Mouse (Mus musculus) forebrain, embryonic 16.5 days (tissue): ENCODE measurements around the gene Atp8b5. TPM values are rescaled to one million over a fixed set of nuclear protein-coding genes. Genes with fewer than 3 reads are reported as not detected.

ENCODE experiments used
- ATAC-seq: fragments of 200-750 bp; cut with Nextera tagmentation; 2 replicates; pipeline ENCODE4 v1.8.0; 2017; ENCODE audit warnings: mild to moderate bottlenecking, moderate library complexity
- H3K27ac ChIP-seq: fragments of 300-500 bp; sonication (generic); 2 replicates; pipeline ENCODE4 v1.5.1; 2014; ENCODE audit warnings: low read length, control low read depth
- H3K27me3 ChIP-seq: fragments of 300-500 bp; sonication (generic); replicated peaks from 2 replicates; pipeline ENCODE4 v1.6.1; 2014; ENCODE audit warnings: low read length; ENCODE audit not compliant: control insufficient read depth, insufficient read depth
- H3K36me3 ChIP-seq: fragments of 300-500 bp; sonication (generic); 2 replicates; pipeline ENCODE4 v1.6.1; 2014; ENCODE audit not compliant: control insufficient read depth, insufficient read depth
- H3K4me1 ChIP-seq: fragments of 300-500 bp; sonication (generic); replicated peaks from 2 replicates; pipeline ENCODE4 v1.6.1; 2014; ENCODE audit warnings: low read length; ENCODE audit not compliant: control insufficient read depth, insufficient read depth
- H3K4me2 ChIP-seq: fragments of 300-500 bp; sonication (generic); 2 replicates; pipeline ENCODE4 v1.6.1; 2014; ENCODE audit warnings: mild to moderate bottlenecking, low read length, control low read depth
- H3K4me3 ChIP-seq: fragments of 300-500 bp; sonication (generic); replicated peaks from 2 replicates; pipeline ENCODE4 v1.5.1; 2014; ENCODE audit warnings: mild to moderate bottlenecking, low read length, control low read depth
- H3K9ac ChIP-seq: fragments of 300-500 bp; sonication (generic); replicated peaks from 2 replicates; pipeline ENCODE4 v1.6.1; 2014; ENCODE audit warnings: low read depth, low read length, control low read depth
- H3K9me3 ChIP-seq: fragments of 300-500 bp; sonication (generic); 2 replicates; pipeline ENCODE4 v1.6.1; 2016; ENCODE audit warnings: low read length; ENCODE audit not compliant: control insufficient read depth
- WGBS: fragments of 180-500 bp; shearing (Covaris S2); extraction: QIAGEN DNeasy Blood & Tissue Kit; methylation state at CpG from one replicate; pipeline ENCODE4 v1.1.7; 2014; 5-methylcytosine and 5-hydroxymethylcytosine counted together
- polyA plus RNA-seq: library from polyadenylated mRNA; unstranded; fragments of >200 nt; fragmentation: Nextera tagmentation; extraction: Ambion mirVana; gene quantifications from 2 replicates; pipeline ENCODE4 v1.2.1, GENCODE M21; 2015

The Atp8b5 gene
- polyA plus RNA-seq, 1 experiment from 2014 or later: 0.63 TPM

DNA sequence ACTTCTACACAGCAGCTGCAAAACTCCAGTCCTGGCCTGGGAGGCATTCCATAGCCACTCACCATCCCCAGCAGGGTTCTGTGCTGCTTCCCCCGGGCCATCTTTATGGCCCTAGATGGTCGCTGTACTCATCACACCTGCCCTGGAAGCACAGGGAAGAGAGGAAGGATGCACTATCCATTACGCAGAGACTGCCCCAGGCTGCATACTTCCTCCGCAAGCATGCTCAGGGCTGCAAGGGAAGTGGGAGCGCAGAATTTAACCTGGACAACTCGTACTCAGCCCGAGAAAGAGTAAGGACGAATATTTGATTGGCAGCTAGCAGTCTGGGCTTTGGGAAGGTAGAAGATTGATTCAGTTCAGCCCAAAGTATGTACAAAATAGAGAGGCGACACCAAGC is 128.9 kb downstream of the Atp8b5 start:
- Histone ChIP-seq H3K9ac (no peak overlapping the region), H3K4me3 (no peak overlapping the region), H3K9me3 (no peaks in the 10 kb centered on the region), H3K27ac (no peak overlapping the region), H3K27me3 (no peaks in the 10 kb centered on the region), H3K36me3 (no peaks in the 10 kb centered on the region), H3K4me1 (peaks cover 8% of the 10 kb centered on the region), H3K4me2 (no peak overlapping the region)
- WGBS: 82% methylated on average over 9 of the region's 9 CpGs
- ATAC-seq: no peak

DNA sequence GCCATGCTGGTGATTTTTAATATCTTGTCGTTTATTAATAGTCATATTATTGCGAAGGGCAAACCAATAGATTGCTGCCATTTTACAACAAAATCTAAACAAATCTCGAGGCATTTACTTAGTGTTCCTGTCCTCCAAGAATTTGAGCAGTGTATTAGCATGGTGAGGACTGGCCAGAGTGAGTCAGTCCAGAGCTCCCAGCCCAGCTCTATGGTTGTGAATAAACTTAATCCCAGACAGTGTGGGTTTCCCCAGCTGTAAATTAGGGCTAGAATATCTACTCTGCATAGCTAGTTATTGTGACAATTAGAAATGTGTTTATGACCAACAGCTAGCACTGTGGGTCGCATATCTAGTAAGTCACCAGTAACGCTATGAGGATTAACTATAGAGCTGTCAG is 129.4 kb downstream of the Atp8b5 start:
- Histone ChIP-seq H3K27me3 (no peaks in the 10 kb centered on the region), H3K4me3 (no peak overlapping the region), H3K4me1 (peaks cover 10% of the 10 kb centered on the region), H3K9me3 (no peaks in the 10 kb centered on the region), H3K9ac (no peak overlapping the region), H3K27ac (no peak overlapping the region), H3K4me2 (no peak overlapping the region), H3K36me3 (no peaks in the 10 kb centered on the region)
- no peak for ATAC-seq
- WGBS: 89% methylated on average over 5 of the region's 5 CpGs

DNA sequence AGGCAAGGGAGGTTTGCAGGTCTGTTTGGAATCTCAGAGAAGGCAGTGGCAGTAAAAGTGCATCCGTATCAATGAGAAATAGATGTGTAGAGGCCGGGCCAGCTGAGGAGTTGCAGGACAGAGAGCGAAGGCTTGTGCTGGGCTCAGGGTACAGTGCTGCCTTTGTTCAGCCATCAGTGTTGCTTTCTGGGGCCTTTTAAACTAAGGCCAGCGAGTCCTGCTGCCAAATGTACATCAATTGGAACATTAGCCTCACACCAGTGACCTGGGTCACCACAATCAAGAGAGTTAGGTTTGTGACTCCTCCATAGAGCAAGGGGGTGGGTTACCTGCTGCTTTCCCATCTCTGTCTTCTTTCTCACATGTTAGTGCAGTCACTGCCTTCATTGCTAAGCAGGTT is 131.1 kb downstream of the Atp8b5 start:
- Histone ChIP-seq H3K27me3 (no peaks in the 10 kb centered on the region), H3K9me3 (no peaks in the 10 kb centered on the region), H3K4me1 (peaks cover 10% of the 10 kb centered on the region), H3K36me3 (no peaks in the 10 kb centered on the region), H3K4me3 (no peak overlapping the region), H3K27ac (no peak overlapping the region), H3K9ac (no peak overlapping the region), H3K4me2 (no peak overlapping the region)
- no peak for ATAC-seq
- 45% methylated on average over 4 of the region's 4 CpGs for WGBS

DNA sequence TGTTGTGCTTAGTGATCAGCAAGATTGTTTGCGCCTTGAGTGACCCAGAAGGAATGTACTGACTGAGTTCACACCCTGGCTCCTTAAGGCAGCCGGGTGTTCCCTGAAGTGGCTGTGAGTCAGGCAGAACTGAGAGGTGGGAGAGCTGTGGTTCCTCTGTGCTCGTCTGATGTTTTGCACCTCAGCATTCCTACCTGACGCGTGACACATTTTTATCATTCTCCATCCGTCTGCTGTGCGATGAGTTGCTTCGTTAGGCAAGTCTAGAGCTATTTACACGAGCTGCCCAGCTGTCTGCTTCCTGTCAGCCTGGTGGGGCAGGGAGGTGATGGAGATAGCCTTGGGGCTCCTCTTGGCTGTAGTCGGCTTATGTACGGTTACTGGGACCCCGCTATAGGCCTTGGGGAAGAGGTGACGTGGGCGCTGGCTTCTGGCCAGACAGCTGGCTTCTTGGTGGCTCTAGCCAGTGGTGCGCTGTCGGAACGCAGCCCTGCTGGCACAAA is 131.9 kb downstream of the Atp8b5 start:
- Histone ChIP-seq H3K27ac (no peak overlapping the region), H3K4me1 (peaks cover 10% of the 10 kb centered on the region), H3K9me3 (no peaks in the 10 kb centered on the region), H3K36me3 (no peaks in the 10 kb centered on the region), H3K4me3 (no peak overlapping the region), H3K4me2 (no peak overlapping the region), H3K9ac (no peak overlapping the region), H3K27me3 (no peaks in the 10 kb centered on the region)
- ATAC-seq: peak; percentile 68; the same call in 1 of the 2 replicates
- 50% methylated on average over 17 of the region's 17 CpGs for WGBS

DNA sequence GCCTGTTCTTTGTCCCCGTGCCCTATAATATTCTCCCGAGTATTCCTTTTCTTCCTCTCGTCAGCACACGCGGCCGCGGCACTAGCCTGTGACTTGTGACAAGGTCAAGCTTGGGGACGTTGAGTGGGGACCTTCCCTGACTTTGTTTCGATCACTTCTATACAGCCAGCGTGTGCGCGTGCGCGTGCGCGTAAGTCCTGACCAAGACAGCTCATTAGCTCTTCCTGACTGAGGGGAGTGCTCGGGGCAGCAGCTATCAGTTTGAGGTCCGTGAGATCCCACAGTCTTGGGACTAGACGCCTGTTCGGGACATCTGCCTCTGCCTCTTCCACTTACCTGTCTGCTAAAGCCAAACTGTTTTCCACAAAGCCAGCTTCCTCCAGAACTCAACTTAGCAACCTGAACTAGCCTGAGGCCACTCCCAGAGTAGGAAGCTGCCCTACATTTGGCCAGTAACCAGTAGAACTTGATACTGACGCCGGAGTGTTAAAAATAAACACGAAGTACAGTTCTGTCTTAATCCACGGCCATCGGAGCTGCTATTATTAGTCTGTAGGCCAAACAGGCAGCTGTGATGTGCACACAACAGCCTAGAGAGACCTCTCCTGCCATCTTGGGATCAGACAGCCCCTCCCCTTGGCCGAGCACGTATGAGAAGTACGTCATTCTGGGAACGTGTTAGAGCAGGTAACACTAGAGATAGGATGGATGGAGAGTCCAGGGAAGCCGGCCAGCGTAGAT is 132.6 kb downstream of the Atp8b5 start:
- WGBS: 86% methylated on average over 31 of the region's 31 CpGs
- Histone ChIP-seq H3K4me3 (no peak overlapping the region), H3K9me3 (no peaks in the 10 kb centered on the region), H3K4me1 (peaks cover 10% of the 10 kb centered on the region), H3K4me2 (no peak overlapping the region), H3K27me3 (no peaks in the 10 kb centered on the region), H3K27ac (no peak overlapping the region), H3K36me3 (no peaks in the 10 kb centered on the region), H3K9ac (no peak overlapping the region)
- no peak for ATAC-seq

DNA sequence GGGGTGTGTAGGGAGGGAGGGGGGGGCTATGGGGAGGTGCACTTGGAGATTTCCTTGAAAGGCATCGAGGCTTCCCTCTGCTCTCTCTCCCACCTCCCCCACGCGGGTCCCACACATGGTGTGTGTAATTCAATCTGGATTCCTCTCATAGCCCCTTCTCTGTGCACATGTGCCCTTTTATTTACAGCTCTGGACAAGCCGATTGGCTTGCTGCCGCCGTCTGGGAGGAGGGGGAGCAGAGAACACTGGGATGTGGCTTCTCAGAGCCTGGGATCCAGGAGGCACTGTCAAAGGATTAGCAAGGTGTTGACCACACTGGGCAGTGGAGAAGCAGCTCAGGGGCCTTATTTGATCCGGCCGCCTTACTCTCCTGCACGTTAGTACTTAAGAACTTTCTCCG is 134.0 kb downstream of the Atp8b5 start:
- WGBS: 16% methylated on average over 10 of the region's 10 CpGs
- no peak for ATAC-seq
- Histone ChIP-seq H3K27me3 (no peaks in the 10 kb centered on the region), H3K27ac (no peak overlapping the region), H3K4me1 (peaks cover 15% of the 10 kb centered on the region), H3K9me3 (no peaks in the 10 kb centered on the region), H3K4me2 (no peak overlapping the region), H3K4me3 (no peak overlapping the region), H3K36me3 (no peaks in the 10 kb centered on the region), H3K9ac (no peak overlapping the region)

DNA sequence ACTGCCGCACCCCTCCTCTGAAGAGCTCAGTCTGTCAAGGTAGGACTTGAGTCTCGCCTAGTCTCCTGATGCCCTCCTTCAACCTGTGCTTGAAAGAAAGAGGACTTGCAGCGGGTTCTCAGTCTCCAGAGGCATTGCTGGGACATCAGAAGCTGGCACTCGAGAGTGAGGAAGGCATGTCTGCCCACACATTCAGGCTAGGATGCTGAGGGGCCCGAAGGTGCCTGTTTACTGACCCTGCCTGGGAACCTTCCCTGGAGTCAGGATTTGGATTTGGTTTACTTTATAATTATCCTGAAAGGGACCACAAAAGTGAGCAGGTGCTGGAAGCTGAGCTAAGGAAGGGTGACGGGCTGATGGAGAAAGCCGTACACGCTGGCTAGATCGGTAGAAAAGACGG is 134.5 kb downstream of the Atp8b5 start:
- no peak overlapping the region for H3K9ac ChIP-seq
- no peak for ATAC-seq

DNA sequence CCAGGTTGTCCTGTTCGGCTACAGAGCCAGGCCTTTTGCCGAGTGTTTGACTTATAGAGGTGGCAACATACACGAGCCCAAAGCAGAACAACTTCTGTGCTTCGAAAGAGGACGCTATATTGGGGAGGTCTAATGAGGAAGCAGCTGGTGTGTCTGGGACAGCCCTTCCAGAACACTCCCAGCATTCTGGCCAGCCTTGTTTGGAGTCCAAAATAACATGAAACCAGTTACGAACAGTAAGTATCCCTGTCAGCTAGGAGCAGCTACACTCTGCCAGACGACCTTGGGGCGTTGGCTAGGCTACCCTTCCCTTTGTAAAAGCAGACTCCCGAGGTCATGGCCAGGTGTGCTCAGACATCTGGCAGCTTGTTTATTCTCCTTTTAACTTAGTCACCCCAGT is 135.3 kb downstream of the Atp8b5 start:
- Histone ChIP-seq H3K9ac (no peak overlapping the region), H3K27ac (no peak overlapping the region), H3K4me3 (no peak overlapping the region), H3K4me2 (no peak overlapping the region), H3K36me3 (no peaks in the 10 kb centered on the region), H3K9me3 (no peaks in the 10 kb centered on the region), H3K4me1 (peaks cover 18% of the 10 kb centered on the region), H3K27me3 (no peaks in the 10 kb centered on the region)
- ATAC-seq: no peak
- 87% methylated on average over 9 of the region's 9 CpGs for WGBS

More for the DNA sequence above, 134.5 kb downstream of the Atp8b5 start:
- Histone ChIP-seq H3K4me2 (no peak overlapping the region), H3K36me3 (no peaks in the 10 kb centered on the region), H3K27ac (no peak overlapping the region), H3K27me3 (no peaks in the 10 kb centered on the region), H3K9me3 (no peaks in the 10 kb centered on the region), H3K4me3 (no peak overlapping the region), H3K4me1 (peaks cover 17% of the 10 kb centered on the region)
- 85% methylated on average over 10 of the region's 10 CpGs for WGBS

DNA sequence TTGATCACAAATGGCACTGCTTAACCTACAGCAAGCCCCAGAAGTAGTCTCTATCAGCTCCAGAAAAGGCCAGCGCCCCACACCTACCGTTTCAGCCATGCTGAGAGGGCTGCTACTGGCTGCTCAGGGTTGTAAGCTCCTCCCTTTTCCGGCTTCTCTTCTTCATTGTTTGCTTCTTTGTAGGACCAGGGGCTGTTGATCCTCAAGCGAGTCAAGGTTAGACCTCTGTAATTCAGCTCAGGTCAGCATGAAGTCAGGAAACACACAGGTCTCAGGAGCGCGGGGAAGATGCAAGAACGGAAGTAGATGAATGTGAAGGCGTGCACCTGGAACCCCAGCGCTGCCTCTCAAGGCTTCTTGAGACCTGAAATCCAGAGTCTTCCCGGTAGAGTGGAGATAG is 137.7 kb downstream of the Atp8b5 start:
- WGBS: 94% methylated on average over 10 of the region's 10 CpGs
- Histone ChIP-seq H3K4me3 (no peak overlapping the region), H3K27me3 (no peaks in the 10 kb centered on the region), H3K4me2 (no peak overlapping the region), H3K9ac (no peak overlapping the region), H3K27ac (no peak overlapping the region), H3K9me3 (no peaks in the 10 kb centered on the region), H3K4me1 (peaks cover 30% of the 10 kb centered on the region), H3K36me3 (no peaks in the 10 kb centered on the region)
- ATAC-seq: no peak
